8 mouse cellular contexts compared by ENCODE assay signal in genomic region chr19:5795668-5796572, GRCm38 (mm10). TPM values are rescaled to one million over a fixed set of nuclear protein-coding genes. Genes with fewer than 3 reads are reported as not detected.
DNase-seq lines count a peak whose midpoint lies in the region; ATAC-seq and TF ChIP-seq lines count a peak whose summit lies in the region.

No protein-coding gene starts in this region.

- H3K4me2 ChIP-seq in heart, embryonic 11.5 days: peak overlapping the region; percentile 97
- peak overlapping the region; percentile 77 for H3K4me2 ChIP-seq in forebrain, embryonic 14.5 days (ENCODE audit: low read length)
- peak overlapping the region; percentile 95 for H3K4me2 ChIP-seq in liver, embryonic 14.5 days (ENCODE audit: low read depth)

- no peak for TF ChIP-seq EP300 in ES-Bruce4 (IDR thresholded peaks at IDR 0.05; ENCODE audit: insufficient read depth, low read depth, low read length)
- TF ChIP-seq EP300 in liver, embryonic 14.5 days (IDR thresholded peaks at IDR 0.05; ENCODE audit: low read depth): no peak

- no peak for DNase-seq in heart, postnatal 25 days (ENCODE audit: low spot score)
- no peak for DNase-seq in forebrain, embryonic 14.5 days (ENCODE audit: low spot score)
- DNase-seq in liver, embryonic 14.5 days (ENCODE audit: low read depth in 3 of 3, low spot score in 3 of 3): no peak
- no peak for DNase-seq in urinary bladder, postnatal 4 days (ENCODE audit: low spot score in 2 of 2)
- no peak for DNase-seq in thymus, postnatal 36 days

- H3K9ac ChIP-seq in heart, embryonic 11.5 days (ENCODE audit: low read depth, low read length): peak overlapping the region; percentile 88
- H3K9ac ChIP-seq in ES-Bruce4 (ENCODE audit: low read depth, poor library complexity, severe bottlenecking): peak overlapping the region; percentile 88; the same call in 1 of the 2 replicates
- H3K9ac ChIP-seq in forebrain, embryonic 14.5 days (ENCODE audit: low read length): peak overlapping the region; percentile 79
- peak overlapping the region; percentile 10; the same call in 1 of the 2 replicates for H3K9ac ChIP-seq in liver, embryonic 14.5 days (replicated peaks)

- TF ChIP-seq CTCF in ES-Bruce4 (IDR thresholded peaks at IDR 0.05; ENCODE audit: low read depth, low read length): no peak
- TF ChIP-seq CTCF in liver, embryonic 14.5 days (IDR thresholded peaks at IDR 0.05; ENCODE audit: low read depth): no peak

- no peaks in the 10 kb centered on the region for H3K9me3 ChIP-seq in heart, embryonic 11.5 days (replicated peaks; ENCODE audit: control insufficient read depth, low read length)
- no peaks in the 10 kb centered on the region for H3K9me3 ChIP-seq in ES-Bruce4 (replicated peaks; ENCODE audit: control insufficient read depth, insufficient read depth, low read length, poor library complexity, severe bottlenecking)
- no peaks in the 10 kb centered on the region for H3K9me3 ChIP-seq in forebrain, embryonic 14.5 days (replicated peaks; ENCODE audit: control insufficient read depth, low read length)
- no peaks in the 10 kb centered on the region for H3K9me3 ChIP-seq in liver, embryonic 14.5 days (ENCODE audit: control insufficient read depth, low read length)

- peaks cover 23% of the 10 kb centered on the region for H3K4me1 ChIP-seq in heart, embryonic 11.5 days (ENCODE audit: control insufficient read depth, insufficient read depth, low read length)
- no peaks in the 10 kb centered on the region for H3K4me1 ChIP-seq in ES-Bruce4 (ENCODE audit: control insufficient read depth, insufficient read depth, low read length)
- H3K4me1 ChIP-seq in forebrain, embryonic 14.5 days (ENCODE audit: control insufficient read depth, insufficient read depth, low read length): peaks cover 20% of the 10 kb centered on the region
- H3K4me1 ChIP-seq in liver, embryonic 14.5 days (replicated peaks; ENCODE audit: control insufficient read depth in 2 of 2, insufficient read depth in 2 of 2, low read length in 1 of 2): peaks cover 22 to 38% of the 10 kb centered on the region in 2 experiments

- peak overlapping the region; percentile 66 for H3K27ac ChIP-seq in heart, embryonic 11.5 days (ENCODE audit: low read depth, low read length)
- peak overlapping the region; percentile 91 for H3K27ac ChIP-seq in ES-Bruce4 (ENCODE audit: insufficient read depth, low read length)
- no peak overlapping the region for H3K27ac ChIP-seq in forebrain, embryonic 14.5 days (ENCODE audit: low read depth, low read length)
- H3K27ac ChIP-seq in liver, embryonic 14.5 days: peak overlapping the region; percentile 86

- intact Hi-C loops in heart, postnatal 25 days (cut with DNase I): no loop called here

- peak overlapping the region; percentile 94 for H3K4me3 ChIP-seq in heart, embryonic 11.5 days (ENCODE audit: low read depth, low read length)
- peak overlapping the region; percentile 2; the same call in 1 of the 2 replicates for H3K4me3 ChIP-seq in ES-Bruce4 (ENCODE audit: low read depth, low read length)
- H3K4me3 ChIP-seq in forebrain, embryonic 14.5 days (ENCODE audit: low read depth, low read length): peak overlapping the region; percentile 97
- peak overlapping the region; percentile 28 to 73; a peak in 3 of 4 replicates for H3K4me3 ChIP-seq in liver, embryonic 14.5 days (ENCODE audit: insufficient read depth in 1 of 2, low read depth in 2 of 2, low read length in 2 of 2)

- TF ChIP-seq POLR2A in ES-Bruce4 (IDR thresholded peaks at IDR 0.05; ENCODE audit: insufficient read depth, low read length): no peak

- peaks cover 32% of the 10 kb centered on the region for H3K36me3 ChIP-seq in heart, embryonic 11.5 days (ENCODE audit: control insufficient read depth, insufficient read depth, low read length)
- H3K36me3 ChIP-seq in ES-Bruce4 (ENCODE audit: control insufficient read depth, insufficient read depth, low read length, poor library complexity, severe bottlenecking): peaks cover 53% of the 10 kb centered on the region
- peaks cover 51% of the 10 kb centered on the region for H3K36me3 ChIP-seq in forebrain, embryonic 14.5 days (ENCODE audit: control insufficient read depth, insufficient read depth, low read length)
- peaks cover 52% of the 10 kb centered on the region for H3K36me3 ChIP-seq in liver, embryonic 14.5 days (replicated peaks; ENCODE audit: control insufficient read depth, insufficient read depth, low read depth)

- no peak for ATAC-seq in heart, embryonic 11.5 days (replicated peaks; ENCODE audit: insufficient number of reproducible peaks, low FRiP score, low TSS enrichment)
- ATAC-seq in forebrain, embryonic 14.5 days: no peak
- ATAC-seq in liver, embryonic 14.5 days (ENCODE audit: insufficient read depth): no peak
- ATAC-seq in monocyte, adult 5-6 weeks (replicated peaks; ENCODE audit: insufficient number of reproducible peaks, low FRiP score, low TSS enrichment, poor library complexity, severe bottlenecking): no peak

- WGBS in heart, embryonic 11.5 days (ENCODE audit: insufficient replicate concordance): 68% methylated on average over 11 of the region's 11 CpGs
- 61% methylated on average over 11 of the region's 11 CpGs for WGBS in forebrain, embryonic 14.5 days
- WGBS in liver, embryonic 14.5 days (ENCODE audit: insufficient replicate concordance): 68% methylated on average over 11 of the region's 11 CpGs

- no peaks in the 10 kb centered on the region for H3K27me3 ChIP-seq in heart, embryonic 11.5 days (ENCODE audit: control insufficient read depth, insufficient read depth, low read length)
- no peaks in the 10 kb centered on the region for H3K27me3 ChIP-seq in ES-Bruce4 (ENCODE audit: control insufficient read depth, insufficient read depth, low read length, poor library complexity, severe bottlenecking)
- no peaks in the 10 kb centered on the region for H3K27me3 ChIP-seq in forebrain, embryonic 14.5 days (replicated peaks; ENCODE audit: control insufficient read depth, insufficient read depth, low read length)
- no peaks in the 10 kb centered on the region for H3K27me3 ChIP-seq in liver, embryonic 14.5 days (ENCODE audit: control insufficient read depth, insufficient read depth, low read length)

RNA-seq across cellular contexts. Expression of gene Scyl1, which starts 24.7 kb away (rescaled TPM):
- 54.8 and 59.4 TPM in 2 replicates for polyA plus RNA-seq in heart, embryonic 11.5 days (2014; fragmentation: Nextera tagmentation; extraction: Ambion mirVana)
- 10 to 100 TPM; 63.5 to 64.1 TPM for total RNA-seq in heart, postnatal 25 days (2021)
- 37.1 and 42.8 TPM in 2 replicates for polyA plus RNA-seq in ES-Bruce4 (2011; ENCODE audit: insufficient read depth, insufficient read length, low read depth, missing spikeins)
- polyA plus RNA-seq in forebrain, embryonic 14.5 days (2014; fragmentation: Nextera tagmentation; extraction: Ambion mirVana): 56.1 and 67.9 TPM in 2 replicates
- polyA plus RNA-seq in liver, embryonic 14.5 days (2012; rRNA removed): 21.1 and 27.1 TPM in 2 replicates
- 15.8 and 18.6 TPM in 2 replicates for polyA plus RNA-seq in liver, embryonic 14.5 days (2014; fragmentation: Nextera tagmentation; extraction: Ambion mirVana)
- 37.3 to 55.9 TPM (median 44.9 TPM) in 3 replicates for total RNA-seq in monocyte, adult 5-6 weeks (2017)

RNA-seq across cellular contexts. Expression of gene Ltbp3, which starts 55.2 kb away (rescaled TPM):
- polyA plus RNA-seq in heart, embryonic 11.5 days (2014; fragmentation: Nextera tagmentation; extraction: Ambion mirVana): 9.3 and 9.8 TPM in 2 replicates
- total RNA-seq in heart, postnatal 25 days (2021): 10 to 100 TPM; 36.6 to 37.2 TPM
- polyA plus RNA-seq in ES-Bruce4 (2011; ENCODE audit: insufficient read depth, insufficient read length, low read depth, missing spikeins): 5.9 and 8.2 TPM in 2 replicates
- polyA plus RNA-seq in forebrain, embryonic 14.5 days (2014; fragmentation: Nextera tagmentation; extraction: Ambion mirVana): 8.5 and 10.7 TPM in 2 replicates
- 1.9 and 2.1 TPM in 2 replicates for polyA plus RNA-seq in liver, embryonic 14.5 days (2012; rRNA removed)
- 0.85 and 1.6 TPM in 2 replicates for polyA plus RNA-seq in liver, embryonic 14.5 days (2014; fragmentation: Nextera tagmentation; extraction: Ambion mirVana)
- total RNA-seq in monocyte, adult 5-6 weeks (2017): 1.2 to 9.7 TPM (median 2.2 TPM) in 3 replicates

Comparison
In these comparisons a context has a peak if more than half of its experiments do, and no peak if none do; other contexts are left out.
1. H3K4me3 ChIP-seq: peak in every context shown above with its lines; median percentile 97 in forebrain, embryonic 14.5 days; 94 in heart, embryonic 11.5 days; 50 in liver, embryonic 14.5 days; 2 in ES-Bruce4.
2. H3K9ac ChIP-seq: peak in every context shown above with its lines; median percentile 88 in heart, embryonic 11.5 days; 88 in ES-Bruce4; 79 in forebrain, embryonic 14.5 days; 10 in liver, embryonic 14.5 days.